Mouse (Mus musculus) urinary bladder, postnatal 36 days (tissue): ENCODE results near the gene Fads6.

Experiments
- DNase-seq, 2 experiments: peaks; one replicate each; pipeline ENCODE4 v3.0.0; 2022; ENCODE audit warnings: low spot score in 2 of 2, mixed read lengths in 1 of 2

Gene Fads6

GRCm38 (mm10) chr11:115297214-115297826 lies at the start of gene Fads6:
Gene Fads6 (minus strand): TSS chr11:115297663.
- DNase-seq, result peak; percentile 31 to 36

GRCm38 (mm10) chr11:115345515-115345914 lies 48.1 kb upstream of the Fads6 start:
- DNase-seq, result no peak

GRCm38 (mm10) chr11:115344967-115345366 lies 47.5 kb upstream of the Fads6 start:
- DNase-seq, result no peak

DNA sequence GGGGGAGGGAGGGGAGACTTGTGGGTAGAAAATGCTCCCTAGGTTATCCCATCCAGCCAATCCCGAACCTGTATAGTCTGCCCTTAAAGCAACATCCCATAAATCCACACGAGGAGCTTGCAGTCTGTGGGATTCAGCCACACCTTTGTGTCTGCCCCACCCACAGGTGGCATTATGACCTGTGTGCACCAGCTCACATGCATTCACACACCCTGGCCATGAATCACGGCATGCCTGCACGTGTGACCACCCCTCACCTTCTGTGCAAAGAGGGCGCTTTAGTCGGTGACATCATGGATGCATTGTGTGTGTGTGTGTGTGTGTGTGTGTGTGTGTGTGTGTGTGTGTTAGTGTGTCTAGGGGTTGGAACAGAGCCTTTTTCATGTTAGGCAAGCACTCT lies 44.4 kb upstream of the Fads6 start:
- DNase-seq, result no peak

GRCm38 (mm10) chr11:115341246-115341645 lies 43.8 kb upstream of the Fads6 start:
- no peak for DNase-seq

GRCm38 (mm10) chr11:115337826-115338225 lies 40.4 kb upstream of the Fads6 start:
- no peak for DNase-seq

- no peak for DNase-seq
Observed at GRCm38 (mm10) chr11:115337350-115337749, 39.9 kb upstream of the Fads6 start.

GRCm38 (mm10) chr11:115336115-115336514 lies 38.7 kb upstream of the Fads6 start:
- DNase-seq, result no peak

- peak in 1 of 2 experiments; percentile 36 for DNase-seq
Observed at GRCm38 (mm10) chr11:115335223-115335622, 37.8 kb upstream of the Fads6 start.

DNA sequence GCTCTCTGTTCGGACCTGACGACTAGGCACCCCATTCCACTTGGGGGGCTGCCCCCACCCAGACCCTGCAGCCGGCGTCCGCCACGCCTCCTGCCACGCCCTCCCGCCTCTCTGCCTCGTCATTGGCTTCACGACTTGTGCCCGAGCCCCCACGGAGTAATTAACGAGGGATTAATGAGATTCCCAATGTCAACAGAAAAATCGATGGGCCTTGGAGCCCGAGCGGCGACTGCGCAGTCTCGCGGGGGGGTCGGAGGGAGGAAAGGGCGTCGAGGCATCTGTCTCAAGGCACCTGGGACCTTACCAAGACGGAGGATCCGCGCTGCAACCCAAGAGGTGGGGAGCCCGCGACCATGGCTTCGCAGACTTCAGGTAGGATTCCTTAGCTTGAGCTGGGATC lies 37.1 kb upstream of the Fads6 start, which contains the start of gene Otop3:
Gene Otop3 (plus strand): TSS at position 201 of the 400 bp plus-strand sequence.
- no peak for DNase-seq

DNA sequence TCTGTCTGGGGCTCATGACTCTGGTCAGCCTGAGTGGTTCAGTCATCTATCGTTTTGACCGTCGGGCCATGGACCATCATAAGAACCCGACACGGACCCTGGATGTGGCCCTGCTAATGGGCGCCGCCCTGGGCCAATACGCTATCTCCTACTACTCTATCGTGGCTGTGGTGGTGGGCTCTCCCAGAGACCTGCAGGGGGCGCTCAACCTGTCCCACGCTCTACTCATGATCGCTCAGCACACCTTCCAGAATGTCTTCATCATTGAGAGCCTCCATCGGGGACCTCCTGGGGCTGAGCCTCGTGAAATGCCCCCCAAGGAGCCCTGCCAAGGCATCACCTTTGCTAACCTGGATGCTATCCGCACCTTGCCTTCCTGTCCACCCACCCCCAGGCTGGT lies 31.9 kb upstream of the Fads6 start:
- DNase-seq, result no peak

DNA sequence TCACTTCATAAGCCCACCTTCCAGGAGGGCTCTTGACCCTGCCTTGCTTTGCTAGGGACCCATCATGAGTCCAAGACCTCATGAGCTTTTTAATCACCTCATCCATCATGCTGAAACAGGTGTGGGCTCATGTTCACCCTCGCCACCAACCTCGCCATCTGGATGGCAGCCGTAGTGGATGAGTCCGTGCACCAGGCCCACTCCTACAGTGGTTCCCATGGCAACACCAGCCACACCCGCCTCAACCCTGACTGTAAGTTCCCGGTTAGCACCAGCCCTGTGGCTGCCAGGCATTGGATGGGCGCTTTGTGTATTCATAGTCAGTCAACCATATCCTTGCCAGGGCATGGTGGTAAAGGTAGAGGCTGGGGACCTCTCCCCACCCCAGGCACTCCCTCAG lies 29.3 kb upstream of the Fads6 start:
- no peak for DNase-seq

DNA sequence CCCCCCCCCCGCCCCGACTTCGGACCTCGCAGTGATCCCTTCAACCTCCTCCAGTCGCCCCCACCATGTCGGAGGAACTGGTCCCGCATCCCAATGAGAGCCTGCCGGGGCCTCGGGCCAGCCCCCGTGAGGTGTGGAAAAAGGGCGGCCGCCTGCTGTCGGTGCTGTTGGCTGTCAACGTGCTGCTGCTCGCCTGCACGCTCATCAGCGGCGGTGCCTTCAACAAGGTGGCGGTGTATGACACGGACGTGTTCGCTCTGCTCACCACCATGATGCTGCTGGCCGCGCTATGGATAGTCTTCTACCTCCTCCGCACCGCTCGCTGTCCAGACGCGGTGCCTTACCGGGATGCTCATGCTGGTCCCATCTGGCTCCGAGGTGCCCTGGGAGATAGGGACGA lies 25.9 kb upstream of the Fads6 start:
- no peak for DNase-seq

DNA sequence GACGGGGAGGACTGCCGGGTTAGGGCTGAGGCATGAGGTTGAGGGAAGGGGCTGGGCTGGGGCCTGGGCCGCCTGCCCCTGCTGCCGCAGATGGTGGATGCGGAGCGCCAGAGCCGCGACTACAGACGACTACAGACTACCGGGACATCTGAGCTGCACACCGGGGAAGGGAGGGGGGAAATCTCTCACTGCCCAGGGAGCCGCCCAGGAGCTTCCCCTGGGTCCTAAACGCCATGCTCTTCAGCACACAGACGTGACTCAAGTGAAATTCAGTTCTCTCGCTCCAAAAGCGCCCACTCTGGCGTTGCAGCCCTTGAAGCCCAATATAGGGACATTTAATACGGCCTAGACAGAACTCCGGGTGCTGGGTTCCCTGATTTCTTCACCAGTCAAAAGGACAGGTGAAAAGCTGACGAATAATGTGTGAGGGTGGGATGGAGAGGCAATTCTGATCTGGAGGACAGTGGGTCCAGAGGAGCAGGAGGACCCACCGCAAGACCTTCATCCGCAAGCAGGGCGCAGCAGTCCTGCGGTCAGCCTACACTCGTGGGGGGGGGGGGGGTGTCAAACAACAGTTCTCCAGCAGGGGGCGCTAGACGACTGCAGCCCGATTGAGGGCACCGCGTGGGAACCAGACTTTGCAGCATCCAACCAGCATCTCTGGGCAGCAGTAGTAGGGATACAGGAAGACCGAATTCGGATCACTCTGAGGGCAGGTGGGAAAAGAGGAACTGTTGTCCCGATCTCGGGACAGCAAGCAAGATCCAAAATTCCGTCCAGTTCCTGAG lies 24.6 kb upstream of the Fads6 start, which contains the start of gene Ush1g:
Gene Ush1g (minus strand): TSS at position 136 of the 788 bp plus-strand sequence.
- DNase-seq, result peak; percentile 30 to 36

- DNase-seq, result no peak
Observed at GRCm38 (mm10) chr11:115319704-115320383, 22.4 kb upstream of the Fads6 start.

DNA sequence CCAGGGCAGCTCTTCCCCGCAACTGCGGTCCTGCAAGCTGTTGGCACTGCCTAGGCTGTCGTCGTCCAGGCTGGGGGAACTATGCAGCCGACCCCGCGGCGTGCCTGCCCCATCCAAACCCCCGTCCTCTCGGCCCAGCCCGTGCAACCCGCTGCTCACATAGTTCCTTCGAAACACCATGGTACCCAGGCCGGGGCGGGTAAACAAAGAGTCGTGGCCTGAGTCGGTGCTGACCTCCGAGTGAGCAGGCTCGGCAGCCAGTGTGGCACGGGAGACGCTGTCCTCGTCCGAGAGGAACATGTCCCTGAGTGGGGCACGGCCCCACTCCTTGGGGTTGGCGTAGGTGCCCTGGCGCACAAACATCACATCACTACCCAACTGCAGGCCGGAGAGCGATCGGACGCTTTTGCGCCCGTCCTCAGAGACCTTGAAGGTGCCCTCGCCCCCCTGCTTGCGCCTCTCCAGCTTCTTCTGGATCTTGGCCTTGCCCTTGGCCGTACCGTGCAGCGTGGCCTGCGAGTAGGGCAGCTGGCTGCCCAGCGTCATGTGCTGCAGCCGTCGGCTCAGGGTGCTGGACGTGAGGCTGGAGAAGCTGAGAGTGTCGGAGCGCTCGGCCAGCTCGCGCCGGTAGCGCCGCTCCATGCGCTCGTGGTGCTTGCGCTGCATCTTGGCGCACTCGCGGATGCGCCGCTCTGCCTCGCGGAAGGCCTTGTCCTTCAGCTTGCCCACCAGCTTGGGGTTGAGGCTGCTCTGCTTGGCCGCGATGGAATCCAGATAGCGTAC lies 21.0 kb upstream of the Fads6 start:
- no peak for DNase-seq

DNA sequence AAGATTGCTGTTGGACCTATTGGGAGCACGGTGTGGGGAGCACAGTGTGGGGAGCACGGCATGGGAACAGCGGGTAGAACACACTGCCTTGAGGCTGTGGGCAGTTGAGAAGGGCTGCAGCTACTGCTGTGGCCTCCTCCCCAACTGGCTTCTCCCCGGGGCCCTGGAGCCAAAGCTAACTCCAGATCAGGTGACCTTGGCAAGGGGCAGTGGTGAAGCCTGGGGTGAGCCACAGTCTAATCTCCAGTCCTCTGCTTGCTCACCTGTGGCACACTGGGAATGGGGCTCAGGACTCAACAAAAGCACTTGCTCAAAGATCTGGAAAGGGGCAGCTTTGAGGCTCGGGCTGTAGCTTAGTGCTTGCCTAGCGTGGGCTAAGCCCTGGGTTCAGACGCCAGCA lies 19.7 kb upstream of the Fads6 start:
- no peak for DNase-seq

GRCm38 (mm10) chr11:115314249-115314648 lies 16.8 kb upstream of the Fads6 start:
- DNase-seq, result no peak

DNA sequence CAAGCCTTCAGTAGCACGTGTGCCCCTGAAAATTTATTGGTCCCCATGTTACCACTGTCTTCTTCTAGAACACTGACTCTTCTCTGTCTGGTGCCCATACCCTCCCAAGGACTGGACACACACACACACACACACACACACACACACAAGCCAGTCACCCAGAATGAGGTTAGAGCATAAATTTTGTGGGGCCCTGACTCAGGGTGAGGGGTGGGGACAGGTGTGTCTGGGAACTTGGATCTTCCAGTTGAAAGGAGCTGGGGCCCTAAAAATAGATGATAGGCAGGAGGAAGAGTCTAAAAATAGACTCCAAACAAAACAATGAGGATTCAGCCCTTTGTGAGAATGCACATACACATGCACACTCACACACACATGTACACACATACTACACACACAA lies 11.3 kb upstream of the Fads6 start:
- DNase-seq, result no peak

DNA sequence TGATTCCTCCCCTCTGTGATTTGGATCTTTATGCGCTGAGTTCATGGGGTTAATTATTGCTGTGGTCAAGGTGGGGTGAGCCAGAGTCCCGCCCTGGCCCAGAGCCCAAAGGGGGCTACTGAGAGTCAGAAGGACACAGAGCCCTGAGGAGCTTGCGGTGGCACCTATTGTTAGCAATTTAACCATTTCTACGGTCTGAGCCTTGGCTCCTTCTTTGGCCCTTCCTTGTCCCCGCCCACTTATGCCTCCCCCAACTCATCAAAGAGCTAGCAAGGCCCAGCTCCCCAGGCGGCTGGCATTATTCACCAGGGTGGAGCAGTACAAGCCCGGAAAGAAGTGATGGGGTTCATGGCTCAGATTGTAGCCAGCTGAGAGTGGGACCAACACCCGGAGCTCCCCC lies 9.4 kb upstream of the Fads6 start, which contains the start of gene Otop2:
Gene Otop2 (plus strand): TSS at position 301 of the 400 bp plus-strand sequence.
- DNase-seq, result no peak

DNA sequence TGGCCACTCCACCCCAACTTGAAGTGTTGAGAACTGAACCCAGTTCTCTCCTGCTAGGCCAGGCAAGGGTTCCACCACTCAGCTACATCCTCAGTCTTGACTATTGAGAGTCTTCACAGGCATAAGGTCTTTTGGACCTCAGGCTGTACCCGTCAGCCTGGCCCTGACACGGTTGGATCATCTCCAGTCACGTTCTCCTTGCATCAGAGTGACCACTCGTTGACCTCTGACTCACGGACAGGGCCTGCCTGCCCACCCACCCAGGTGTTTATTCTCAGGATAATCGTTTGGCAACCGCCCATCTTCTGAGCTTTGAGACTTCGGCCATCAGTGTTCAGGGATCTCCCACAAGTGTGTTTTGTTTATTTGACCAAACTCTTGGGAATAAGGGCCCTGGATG lies 5.7 kb upstream of the Fads6 start:
- DNase-seq, result peak in 1 of 2 experiments; percentile 34

- no peak for DNase-seq
Observed at GRCm38 (mm10) chr11:115301351-115301750, 3.9 kb upstream of the Fads6 start.
